Mouse (Mus musculus): ENCODE data around the gene Epb41l3. TPM values are rescaled to one million over a fixed set of nuclear protein-coding genes. Genes with fewer than 3 reads are reported as not detected.
A peak's percentile ranks its signal among the peaks of the same experiment; 100 is the strongest.

Gene Epb41l3
- polyA plus RNA-seq, 1 experiment from 2014 or later: 64.0 TPM

DNA sequence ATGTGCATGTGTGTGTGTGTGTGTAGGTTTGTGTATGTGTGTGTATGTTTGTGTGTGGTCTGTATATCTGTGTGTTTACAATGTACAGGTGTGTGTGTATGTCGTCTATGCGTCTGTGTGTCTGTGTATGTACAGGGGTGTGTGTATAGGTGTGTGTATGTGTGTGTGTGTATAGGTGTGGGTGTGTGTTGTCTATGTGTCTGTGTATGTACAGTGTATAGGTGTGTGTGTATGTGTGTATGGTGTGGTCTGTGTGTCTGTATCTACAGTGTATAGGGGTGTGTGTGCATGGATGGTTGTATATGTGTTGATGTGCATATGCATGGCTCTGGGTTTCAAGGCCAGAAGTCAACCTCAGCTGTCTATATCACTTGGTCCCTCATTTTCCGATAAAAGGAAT lies 161.7 kb downstream of the Epb41l3 start:
- H3K4me1 ChIP-seq (ENCODE audit: insufficient read depth): no peaks in the 10 kb centered on the region
- H3K27ac ChIP-seq (ENCODE audit: low read depth): no peak overlapping the region
- ATAC-seq (ENCODE audit: insufficient read depth): no peak
- 96% methylated on average over 3 of the region's 3 CpGs for WGBS
- H3K9me3 ChIP-seq (ENCODE audit: low read depth, low read length): no peaks in the 10 kb centered on the region
- H3K4me2 ChIP-seq: no peak overlapping the region
- no peak for DNase-seq
- H3K9ac ChIP-seq: no peak overlapping the region
- H3K36me3 ChIP-seq (ENCODE audit: insufficient read depth): no peaks in the 10 kb centered on the region
- TF ChIP-seq CTCF (IDR thresholded peaks at IDR 0.05; ENCODE audit: low read depth): no peak
- no peak overlapping the region for H3K4me3 ChIP-seq (ENCODE audit: low read depth, low read length)
- no peaks in the 10 kb centered on the region for H3K27me3 ChIP-seq (ENCODE audit: insufficient read depth, low read length)

DNA sequence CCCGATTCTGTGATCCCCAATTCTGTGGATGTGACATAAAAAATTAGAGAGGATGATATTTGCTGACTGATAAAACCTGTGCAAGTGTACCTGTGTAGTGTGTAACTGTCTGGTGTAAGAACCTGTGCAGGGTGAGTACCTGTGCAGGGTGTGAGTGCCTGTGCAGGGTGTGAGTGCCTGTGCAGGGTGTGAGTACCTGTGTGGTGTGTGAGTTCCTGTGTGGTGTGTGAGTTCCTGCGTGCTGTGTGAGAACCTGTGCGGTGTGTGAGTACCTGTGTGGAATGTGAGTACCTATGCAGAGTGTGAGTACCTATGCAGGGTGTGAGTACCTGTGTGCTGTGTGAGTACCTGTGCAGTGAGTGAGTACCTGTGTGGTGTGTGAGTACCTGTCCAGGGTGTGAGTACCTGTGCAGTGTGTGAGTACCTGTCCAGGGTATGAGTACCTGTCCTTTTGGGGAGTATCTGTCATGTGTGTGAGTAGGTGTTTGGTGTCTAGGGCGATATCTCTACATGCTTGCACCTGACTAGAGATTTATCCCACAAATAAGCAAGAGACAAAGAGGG lies 163.4 kb downstream of the Epb41l3 start:
- no peaks in the 10 kb centered on the region for H3K27me3 ChIP-seq (ENCODE audit: insufficient read depth, low read length)
- TF ChIP-seq CTCF (IDR thresholded peaks at IDR 0.05; ENCODE audit: low read depth): no peak
- 93% methylated on average over 4 of the region's 4 CpGs for WGBS
- no peak overlapping the region for H3K4me2 ChIP-seq
- H3K4me1 ChIP-seq (ENCODE audit: insufficient read depth): no peaks in the 10 kb centered on the region
- H3K9me3 ChIP-seq (ENCODE audit: low read depth, low read length): no peaks in the 10 kb centered on the region
- H3K36me3 ChIP-seq (ENCODE audit: insufficient read depth): no peaks in the 10 kb centered on the region
- ATAC-seq (ENCODE audit: insufficient read depth) (no peak), DNase-seq (no peak)
- H3K27ac ChIP-seq (ENCODE audit: low read depth): no peak overlapping the region
- H3K9ac ChIP-seq: no peak overlapping the region
- H3K4me3 ChIP-seq (ENCODE audit: low read depth, low read length): no peak overlapping the region

DNA sequence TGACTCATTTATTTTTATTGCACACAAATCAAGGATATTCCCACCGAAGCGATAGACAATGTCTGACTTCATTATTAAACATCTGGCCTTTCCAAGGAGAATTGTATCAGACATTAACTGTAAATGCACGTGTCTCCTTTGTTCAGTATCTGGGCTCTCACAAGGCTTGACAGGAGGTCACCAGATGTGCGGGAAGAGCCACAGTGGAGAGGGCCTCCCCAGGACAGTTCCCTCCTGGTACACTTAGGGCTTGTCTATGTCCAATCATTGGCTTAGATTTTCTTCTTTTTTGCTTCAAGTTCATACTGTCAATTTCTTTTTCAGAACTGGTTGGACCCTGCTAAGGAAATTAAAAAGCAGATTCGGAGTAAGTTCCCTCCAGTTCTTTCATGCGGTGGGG lies 163.9 kb downstream of the Epb41l3 start:
- no peak for TF ChIP-seq CTCF (IDR thresholded peaks at IDR 0.05; ENCODE audit: low read depth)
- no peaks in the 10 kb centered on the region for H3K9me3 ChIP-seq (ENCODE audit: low read depth, low read length)
- H3K9ac ChIP-seq: no peak overlapping the region
- no peak overlapping the region for H3K4me3 ChIP-seq (ENCODE audit: low read depth, low read length)
- no peaks in the 10 kb centered on the region for H3K36me3 ChIP-seq (ENCODE audit: insufficient read depth)
- no peaks in the 10 kb centered on the region for H3K4me1 ChIP-seq (ENCODE audit: insufficient read depth)
- no peaks in the 10 kb centered on the region for H3K27me3 ChIP-seq (ENCODE audit: insufficient read depth, low read length)
- 82% methylated on average over 6 of the region's 6 CpGs for WGBS
- H3K27ac ChIP-seq (ENCODE audit: low read depth): no peak overlapping the region
- H3K4me2 ChIP-seq: no peak overlapping the region
- ATAC-seq (ENCODE audit: insufficient read depth): no peak
- DNase-seq: no peak

DNA sequence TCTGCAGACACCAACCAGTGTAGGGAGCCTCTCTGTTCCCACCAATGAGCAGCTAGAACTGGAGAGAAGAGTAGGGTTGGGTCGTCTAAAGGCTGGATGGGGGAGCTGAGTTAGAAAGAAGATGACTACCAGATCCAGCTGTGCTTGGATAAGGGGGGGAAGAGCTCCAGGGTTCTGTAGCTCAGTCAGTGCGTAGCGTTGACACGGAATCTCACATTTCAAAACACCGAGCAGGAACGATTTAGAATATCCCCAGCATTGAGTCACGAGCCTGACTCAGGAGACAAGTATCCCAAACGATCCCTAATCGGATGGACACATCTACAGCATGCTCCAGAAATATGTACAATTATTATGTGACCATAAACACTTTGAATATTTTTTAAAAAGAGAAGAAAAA lies 180.4 kb downstream of the Epb41l3 start:
- Histone ChIP-seq H3K36me3 (ENCODE audit: insufficient read depth) (peaks cover 11% of the 10 kb centered on the region; the same call in 1 of the 2 replicates), H3K4me3 (ENCODE audit: low read depth, low read length) (no peak overlapping the region), H3K4me2 (no peak overlapping the region), H3K4me1 (ENCODE audit: insufficient read depth) (no peaks in the 10 kb centered on the region), H3K9me3 (ENCODE audit: low read depth, low read length) (no peaks in the 10 kb centered on the region), H3K27me3 (ENCODE audit: insufficient read depth, low read length) (no peaks in the 10 kb centered on the region), H3K27ac (ENCODE audit: low read depth) (no peak overlapping the region), H3K9ac (no peak overlapping the region)
- no peak for TF ChIP-seq CTCF (IDR thresholded peaks at IDR 0.05; ENCODE audit: low read depth)
- DNase-seq: no peak
- 51% methylated on average over 9 of the region's 9 CpGs for WGBS
- peak; percentile 38; the same call in 1 of the 2 replicates for ATAC-seq (ENCODE audit: insufficient read depth)

DNA sequence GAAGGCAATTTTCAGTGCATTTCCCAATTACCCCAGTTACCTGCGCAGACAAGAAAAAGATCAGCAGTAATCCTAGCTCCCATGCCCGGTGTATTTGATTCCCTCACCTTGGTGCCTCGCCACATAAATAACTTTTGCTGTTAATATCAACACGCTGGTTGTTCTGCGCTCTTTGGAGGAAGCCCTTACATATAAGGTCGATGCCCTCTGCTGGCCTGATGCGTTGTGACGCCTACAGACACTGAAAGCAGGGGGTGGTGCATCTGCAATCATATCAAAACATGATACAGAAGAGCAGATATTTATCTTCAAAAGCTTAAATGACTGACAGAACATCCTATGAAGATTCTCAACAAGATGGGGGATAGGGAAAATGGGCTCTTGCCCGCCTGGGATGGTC lies 181.0 kb downstream of the Epb41l3 start:
- peak; percentile 70 for DNase-seq
- Histone ChIP-seq H3K4me2 (no peak overlapping the region), H3K27me3 (ENCODE audit: insufficient read depth, low read length) (no peaks in the 10 kb centered on the region), H3K9me3 (ENCODE audit: low read depth, low read length) (no peaks in the 10 kb centered on the region), H3K4me1 (ENCODE audit: insufficient read depth) (no peaks in the 10 kb centered on the region), H3K36me3 (ENCODE audit: insufficient read depth) (peaks cover 13% of the 10 kb centered on the region; the same call in 1 of the 2 replicates), H3K27ac (ENCODE audit: low read depth) (no peak overlapping the region), H3K9ac (no peak overlapping the region), H3K4me3 (ENCODE audit: low read depth, low read length) (no peak overlapping the region)
- WGBS: 40% methylated on average over 9 of the region's 9 CpGs
- peak; percentile 59 for TF ChIP-seq CTCF (IDR thresholded peaks at IDR 0.05; ENCODE audit: low read depth)
- no peak; the same call in 1 of the 2 replicates for ATAC-seq (ENCODE audit: insufficient read depth)

DNA sequence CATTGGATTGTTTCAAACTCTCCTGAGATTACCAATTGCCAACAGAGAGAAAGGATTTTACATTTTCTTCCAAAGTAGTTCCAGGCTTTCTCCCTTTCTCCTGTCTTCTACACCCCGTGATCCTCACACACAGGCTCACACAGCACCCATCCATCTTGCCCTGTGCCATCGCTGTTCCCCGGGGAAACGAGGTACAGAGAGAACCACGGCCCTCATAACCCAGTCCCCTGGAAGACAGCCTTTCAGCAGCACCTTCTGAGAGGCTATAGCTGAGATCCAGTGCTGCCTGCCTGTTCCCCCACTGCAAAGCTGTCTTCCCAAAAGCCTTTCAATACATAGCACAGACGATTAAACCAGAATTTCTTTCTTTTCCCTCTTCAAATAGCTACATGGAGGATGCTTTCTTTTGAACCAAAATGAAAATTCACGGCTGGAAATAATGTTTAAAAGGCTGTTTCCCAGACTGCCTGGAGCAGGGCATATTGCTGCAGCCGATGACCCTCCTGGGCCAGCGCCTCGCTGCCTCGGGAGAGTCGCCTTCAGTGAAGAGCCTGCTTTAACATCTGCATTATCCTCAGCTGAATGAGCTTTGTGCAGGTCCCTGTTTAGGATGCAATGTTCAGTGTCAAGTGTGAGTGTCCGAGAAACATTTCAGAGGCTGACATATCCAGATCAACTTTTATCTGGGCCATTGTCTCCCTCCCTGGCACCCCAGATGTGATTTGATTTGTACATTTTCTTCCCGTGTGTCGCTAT lies 188.5 kb downstream of the Epb41l3 start:
- H3K36me3 ChIP-seq (ENCODE audit: insufficient read depth): peaks cover 9% of the 10 kb centered on the region; the same call in 1 of the 2 replicates
- no peaks in the 10 kb centered on the region for H3K27me3 ChIP-seq (ENCODE audit: insufficient read depth, low read length)
- H3K9ac ChIP-seq: no peak overlapping the region
- DNase-seq (no peak), ATAC-seq (ENCODE audit: insufficient read depth) (no peak)
- H3K4me1 ChIP-seq (ENCODE audit: insufficient read depth): 0 out of 2 replicates have a peak, but pooled peaks cover 3% of the 10 kb centered on the region
- no peak overlapping the region for H3K4me2 ChIP-seq
- no peak for TF ChIP-seq CTCF (IDR thresholded peaks at IDR 0.05; ENCODE audit: low read depth)
- no peaks in the 10 kb centered on the region for H3K9me3 ChIP-seq (ENCODE audit: low read depth, low read length)
- H3K27ac ChIP-seq (ENCODE audit: low read depth): no peak overlapping the region
- H3K4me3 ChIP-seq (ENCODE audit: low read depth, low read length): no peak overlapping the region
- WGBS: 58% methylated on average over 15 of the region's 15 CpGs

DNA sequence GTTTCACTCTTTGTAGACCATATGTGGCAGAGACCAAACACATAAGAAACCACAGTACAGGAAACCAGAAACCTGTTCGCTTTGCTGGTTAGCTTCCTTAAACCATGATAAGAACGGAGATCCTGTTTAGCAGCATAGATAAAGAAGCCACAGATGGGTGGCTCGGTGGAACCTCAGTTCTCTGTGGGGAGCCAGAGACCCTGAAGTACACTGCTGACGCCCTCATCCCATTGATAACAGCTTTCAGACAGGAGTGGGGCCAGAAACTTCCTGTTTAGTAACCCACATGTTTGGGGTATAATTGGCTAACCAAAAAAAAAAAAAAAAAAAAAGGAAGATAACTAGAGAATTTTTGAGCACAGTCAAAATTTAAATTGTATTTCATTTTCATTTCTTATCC lies 189.7 kb downstream of the Epb41l3 start:
- ATAC-seq (ENCODE audit: insufficient read depth) (no peak), DNase-seq (no peak)
- Histone ChIP-seq H3K36me3 (ENCODE audit: insufficient read depth) (peaks cover 3% of the 10 kb centered on the region; the same call in 1 of the 2 replicates), H3K4me2 (no peak overlapping the region), H3K27ac (ENCODE audit: low read depth) (no peak overlapping the region), H3K4me3 (ENCODE audit: low read depth, low read length) (no peak overlapping the region), H3K27me3 (ENCODE audit: insufficient read depth, low read length) (no peaks in the 10 kb centered on the region), H3K4me1 (ENCODE audit: insufficient read depth) (0 out of 2 replicates have a peak, but pooled peaks cover 3% of the 10 kb centered on the region), H3K9me3 (ENCODE audit: low read depth, low read length) (no peaks in the 10 kb centered on the region), H3K9ac (no peak overlapping the region)
- WGBS: 26% methylated on average over 4 of the region's 4 CpGs
- no peak for TF ChIP-seq CTCF (IDR thresholded peaks at IDR 0.05; ENCODE audit: low read depth)

Measured in lung, embryonic 14.5 days (tissue).